Mouse (Mus musculus) yolk sac, embryonic 10.5 days (tissue): ENCODE results near the gene Cited1.

Experiments
- DNase-seq: peaks from one replicate; pipeline ENCODE4 v3.0.0-alpha.2; 2017; ENCODE audit warnings: low spot score

Cited1 gene

DNA sequence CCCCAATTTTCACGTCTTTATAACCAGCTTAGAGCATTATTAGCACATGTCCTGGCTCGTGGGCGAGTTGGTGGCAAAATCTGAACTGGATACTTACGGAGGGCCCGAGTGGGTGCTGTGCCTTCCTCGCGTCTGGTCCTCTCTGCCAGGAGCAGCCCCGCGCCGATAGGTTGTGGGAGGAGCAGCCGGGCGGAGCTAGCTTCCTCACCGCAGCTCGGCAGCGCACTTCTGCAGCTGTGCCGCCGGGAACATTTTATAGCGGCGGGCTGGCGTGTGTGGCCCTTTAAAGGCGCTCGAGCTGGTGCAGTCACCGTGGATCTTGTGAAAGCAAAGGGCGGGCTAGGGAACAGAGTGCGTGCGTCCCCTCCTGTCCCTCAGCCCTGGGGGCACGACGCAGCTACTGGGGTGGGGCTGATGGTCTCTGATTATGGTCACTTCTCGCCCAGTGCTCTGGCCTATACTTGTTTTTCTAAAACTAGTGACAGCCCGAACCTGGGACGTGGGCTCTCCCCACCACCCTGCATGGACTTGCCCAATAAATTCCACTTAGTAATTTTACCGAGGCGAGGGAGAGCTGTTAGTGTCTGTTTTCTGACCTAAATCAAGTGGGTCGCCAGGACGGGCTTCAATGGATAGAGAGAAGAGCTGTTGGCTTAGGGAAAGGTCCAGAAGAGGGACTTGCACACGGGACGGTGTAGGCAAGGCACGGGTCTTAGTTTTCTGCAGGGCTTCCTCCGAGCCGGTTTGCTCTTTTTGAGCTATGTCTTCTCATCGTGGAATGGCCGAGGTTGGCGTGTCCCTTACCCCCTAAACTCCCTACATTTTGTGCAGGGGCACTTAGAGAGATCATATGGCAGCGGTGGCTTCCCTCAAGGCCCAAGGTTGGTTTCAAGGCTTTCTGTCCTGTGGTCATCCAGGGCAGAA, at the start of gene Cited1:
Cited1 (minus strand) TSS at position 245 of the 924 bp plus-strand sequence.
- peak; percentile 81 for DNase-seq

GRCm38 (mm10) chrX:102284889-102285288, 32.9 kb upstream of the Cited1 start:
- no peak for DNase-seq

- no peak for DNase-seq
Observed at GRCm38 (mm10) chrX:102262620-102263345, 10.8 kb upstream of the Cited1 start.

GRCm38 (mm10) chrX:102259772-102260171, 7.8 kb upstream of the Cited1 start:
- no peak for DNase-seq

DNA sequence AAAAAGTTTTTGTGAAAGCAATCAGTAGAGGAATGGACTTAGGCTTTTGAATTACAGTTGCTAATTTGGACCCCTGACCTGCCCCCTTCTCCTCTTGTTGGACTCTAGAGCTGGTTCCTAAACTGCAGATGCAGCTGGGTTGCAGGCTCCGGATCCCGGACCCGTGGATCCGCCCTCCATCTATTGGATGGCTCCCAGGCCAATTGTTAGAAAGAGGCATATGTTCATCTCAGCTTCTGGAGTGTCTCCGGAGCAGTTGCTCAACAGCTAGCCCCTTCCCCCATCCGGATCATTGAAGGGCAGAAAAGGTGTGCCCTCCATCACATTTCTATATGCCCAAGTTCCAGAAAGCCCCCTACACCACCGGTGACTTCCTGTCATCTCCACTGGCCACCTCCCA, 1.9 kb upstream of the Cited1 start:
- DNase-seq, result no peak

DNA sequence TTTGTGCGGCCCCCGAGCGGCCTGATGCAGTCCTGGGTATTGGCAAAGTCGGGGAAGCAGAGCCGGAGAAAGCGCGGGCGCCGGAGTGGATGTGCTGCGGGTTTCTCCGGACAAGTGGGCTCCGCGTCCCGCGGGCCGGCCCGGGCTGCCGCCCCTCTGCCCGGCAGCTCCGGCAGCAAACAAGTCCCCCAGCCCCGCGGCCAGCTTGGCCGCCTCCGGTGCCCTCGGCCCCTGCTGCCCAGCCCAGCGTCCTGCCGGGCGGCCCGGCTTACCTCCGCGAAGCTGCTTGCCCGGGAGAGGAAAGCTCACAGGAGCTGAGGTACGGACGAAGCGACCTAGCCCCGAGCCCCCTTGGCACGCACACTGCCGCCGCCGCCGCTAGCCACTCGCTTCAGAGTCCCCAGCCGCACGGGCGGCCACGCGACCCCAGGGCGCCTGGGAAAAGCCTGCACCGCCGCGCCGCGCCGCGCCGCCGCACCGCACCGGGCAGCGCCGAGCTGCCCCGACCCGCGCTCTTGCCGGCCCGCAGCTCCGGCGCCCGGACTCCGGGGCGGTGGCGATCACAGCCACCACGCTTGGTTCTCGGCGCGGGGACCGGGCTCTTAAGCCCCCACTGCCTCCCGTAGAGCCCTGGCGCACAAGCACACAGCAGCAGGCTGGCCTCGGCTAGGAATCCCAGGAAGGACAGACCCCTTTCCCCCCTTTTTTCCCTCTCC, 602 bp downstream of the Cited1 start:
- DNase-seq, result peak; percentile 9

DNA sequence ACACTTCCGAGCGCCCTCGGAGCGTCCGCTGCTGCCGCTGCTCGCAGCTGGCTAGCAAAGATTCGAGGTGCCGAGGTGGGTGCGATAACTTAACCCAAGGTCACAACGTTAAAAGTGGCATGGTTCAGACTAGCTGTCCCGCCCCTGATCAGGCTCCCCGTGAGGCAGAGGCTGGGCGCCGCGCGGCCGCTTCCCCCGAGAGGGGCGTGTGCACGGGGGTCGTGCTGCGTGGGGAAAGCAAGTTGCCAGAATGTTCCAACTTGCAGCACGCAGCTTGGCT, 1.1 kb downstream of the Cited1 start:
- no peak for DNase-seq

DNA sequence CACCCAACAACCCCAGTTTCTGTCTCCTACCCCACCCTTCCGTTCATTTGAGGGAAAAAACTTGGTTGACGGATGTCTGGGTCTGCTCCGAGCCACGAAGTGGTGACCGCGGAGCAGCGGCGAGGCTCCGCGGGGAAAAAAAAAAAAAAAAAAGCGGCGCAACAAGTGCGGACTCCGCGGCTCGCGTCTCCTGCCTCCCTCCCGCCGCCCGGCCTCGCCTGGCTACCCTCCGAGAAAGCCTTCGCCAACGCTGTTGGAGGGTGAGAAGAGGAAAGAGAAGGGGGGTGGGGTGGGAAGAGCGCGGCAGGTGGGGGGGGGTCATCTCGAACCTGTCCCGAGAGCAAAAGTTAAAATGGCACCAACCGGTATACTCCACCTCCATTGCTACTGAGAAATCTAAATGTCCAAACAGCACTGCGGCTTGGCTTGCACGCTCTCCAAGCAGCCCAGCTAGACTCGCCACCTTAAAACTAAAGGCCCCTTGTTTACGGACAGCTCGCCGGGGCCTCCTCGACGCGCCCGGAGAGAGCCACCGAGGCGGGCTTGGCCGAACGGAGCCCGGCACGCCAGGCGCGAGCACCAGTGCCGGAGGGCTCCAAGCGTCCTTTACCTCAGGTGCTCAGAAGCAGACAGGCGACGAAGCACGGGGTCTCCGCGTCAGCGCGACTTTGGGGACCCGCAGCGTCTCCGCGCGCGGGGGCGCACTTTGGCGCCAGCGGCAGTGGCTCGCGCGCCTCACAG, 1.7 kb downstream of the Cited1 start:
- DNase-seq, result no peak

- DNase-seq, result peak; percentile 13
Observed at GRCm38 (mm10) chrX:102244334-102244733, 7.6 kb downstream of the Cited1 start.

- DNase-seq, result peak; percentile 2
Observed at GRCm38 (mm10) chrX:102219126-102219525, 32.9 kb downstream of the Cited1 start.

- DNase-seq, result peak; percentile 5
Observed at GRCm38 (mm10) chrX:102215356-102215755, 36.6 kb downstream of the Cited1 start.
